Mouse (Mus musculus) embryo, embryonic 9.5 days (tissue): Measurements from ENCODE around the gene Nmnat3.

Source experiments
- DNase-seq: peaks from one replicate; pipeline ENCODE4 v3.0.0-alpha.2; 2017; ENCODE audit errors: extremely low spot score

Nmnat3 gene

DNA sequence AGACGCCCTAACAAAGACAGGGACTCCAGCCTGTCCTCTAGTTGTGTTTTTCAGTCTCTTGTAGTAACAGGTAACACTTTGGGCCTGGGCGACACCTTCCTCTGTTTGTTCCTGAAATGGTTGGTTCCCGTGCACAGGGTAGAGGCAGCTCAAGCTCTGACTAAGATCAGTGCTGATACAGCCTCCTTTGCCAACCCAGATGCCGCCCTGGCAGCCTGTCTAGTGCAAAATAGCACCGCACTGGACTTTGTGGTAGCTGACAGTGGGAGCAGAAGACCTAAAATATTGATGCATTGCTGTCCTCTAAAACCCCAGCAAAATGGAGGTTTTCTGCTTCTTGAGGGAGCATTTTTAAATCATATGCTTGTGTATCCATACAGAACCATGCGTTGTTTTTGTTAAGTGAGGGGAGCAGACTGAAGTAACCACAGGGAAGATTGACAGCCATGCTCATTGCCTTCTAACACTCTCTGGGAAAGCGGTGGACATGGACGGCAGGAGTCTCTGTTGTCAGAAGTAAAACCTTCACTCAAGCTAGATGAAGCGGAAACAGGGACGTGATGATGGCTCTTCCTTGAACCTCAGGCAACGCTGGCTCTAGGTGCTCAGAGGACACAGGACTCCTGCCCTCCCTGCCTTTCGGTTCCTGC lies 24.2 kb downstream of the Nmnat3 start:
- DNase-seq, result no peak

DNA sequence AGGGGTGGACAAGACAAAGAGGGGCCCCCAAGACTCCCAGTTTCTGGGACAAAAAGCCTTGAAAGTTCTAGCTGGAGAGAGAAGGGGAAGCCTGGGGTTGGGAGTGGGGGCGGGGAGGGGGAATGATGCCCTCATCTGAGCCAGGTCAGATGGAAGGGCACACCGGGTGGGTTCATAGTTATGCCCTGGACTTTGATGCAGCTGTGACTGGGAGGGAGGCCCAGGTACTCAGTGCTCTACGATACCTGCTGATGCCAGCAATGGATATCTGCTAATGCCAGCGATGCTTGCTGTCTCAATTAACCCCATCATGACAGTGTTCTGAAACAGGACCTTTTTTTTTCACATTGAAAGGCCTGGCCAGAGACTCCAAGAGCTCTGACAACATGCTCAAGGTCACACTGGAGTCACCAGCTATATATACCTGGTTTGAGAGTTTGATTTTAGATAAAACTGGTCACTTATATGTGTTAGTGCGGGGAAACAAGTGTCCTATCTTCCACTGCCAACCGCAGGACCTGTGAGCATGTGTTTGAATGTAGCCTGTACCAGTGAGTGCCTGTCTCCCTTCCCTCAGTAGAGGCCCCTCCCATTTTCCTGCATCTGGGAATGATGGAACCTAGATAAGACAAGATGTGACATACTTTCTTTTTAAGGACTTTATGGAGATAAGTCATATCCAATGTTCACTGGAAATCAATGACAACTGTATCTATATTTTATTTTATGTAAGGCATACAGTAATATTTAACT lies 25.6 kb downstream of the Nmnat3 start:
- no peak for DNase-seq

- no peak for DNase-seq
Measured at GRCm38 (mm10) chr9:98313587-98313986, 26.4 kb downstream of the Nmnat3 start.

DNA sequence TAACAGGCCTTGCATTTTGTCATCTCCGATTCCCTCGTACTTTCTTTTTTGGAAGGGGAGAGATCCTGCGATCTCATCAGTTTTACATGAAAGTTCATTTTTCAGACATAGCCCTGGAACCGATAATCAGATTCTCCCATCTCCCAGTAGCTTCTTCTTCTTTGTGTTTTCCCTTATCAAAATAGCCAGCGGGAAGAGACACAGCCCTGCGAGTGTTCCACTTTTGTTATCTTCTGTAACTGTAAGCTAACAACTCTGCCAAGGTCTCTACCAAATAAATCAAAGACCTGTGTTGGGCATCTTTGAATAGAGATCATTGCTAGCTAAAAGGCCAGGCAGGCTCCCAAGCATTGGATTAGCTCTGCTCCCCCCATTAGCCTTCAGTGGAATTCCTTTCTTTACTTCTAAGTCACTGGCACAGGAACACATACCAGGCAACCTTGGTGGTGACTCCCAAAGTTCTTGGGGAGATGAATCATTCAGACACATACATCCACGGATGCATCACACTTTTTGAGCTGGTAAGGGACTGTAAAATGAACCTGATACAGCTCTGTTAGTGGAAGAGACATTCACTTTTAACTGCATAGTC lies 26.9 kb downstream of the Nmnat3 start:
- DNase-seq, result no peak

DNA sequence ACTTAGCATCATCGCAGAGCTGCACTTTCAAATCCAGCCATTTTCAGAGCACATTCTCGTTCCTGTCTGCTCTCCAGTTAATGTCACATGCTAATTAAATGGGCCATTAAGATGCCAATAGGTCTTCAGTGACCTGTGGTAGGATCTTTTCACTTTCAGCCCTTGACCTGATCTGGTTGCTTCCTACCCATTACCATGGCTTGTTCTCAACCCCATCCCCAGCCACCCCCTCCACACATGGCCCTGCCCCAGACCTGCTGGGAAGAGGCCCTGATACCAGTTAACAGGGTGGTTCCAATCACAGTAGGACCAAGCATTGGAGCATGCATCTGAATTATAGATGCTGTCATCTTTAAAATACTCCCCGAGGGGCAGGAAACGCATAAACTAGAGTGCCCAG lies 30.7 kb downstream of the Nmnat3 start:
- no peak for DNase-seq

- no peak for DNase-seq
Measured at GRCm38 (mm10) chr9:98318875-98319274, 31.6 kb downstream of the Nmnat3 start.

DNA sequence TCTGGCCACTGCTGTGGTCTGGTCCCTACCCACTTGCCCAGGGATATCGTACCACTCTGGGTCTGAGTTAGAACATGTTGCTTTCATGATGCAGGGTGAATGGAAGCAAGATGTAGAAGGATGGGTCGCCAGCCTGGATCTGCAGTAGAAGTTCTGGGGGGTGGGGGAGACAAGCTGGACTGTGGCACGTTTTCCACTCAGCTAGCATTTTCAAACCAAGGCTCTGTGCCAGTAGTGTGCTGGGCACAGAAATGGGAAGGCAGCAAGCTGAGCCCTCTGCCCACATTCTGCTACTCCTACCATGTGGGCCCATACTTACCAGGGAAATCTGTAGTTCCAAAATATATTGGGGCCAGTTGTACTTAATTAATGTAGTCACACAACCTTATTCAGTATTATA lies 33.5 kb downstream of the Nmnat3 start:
- DNase-seq, result no peak

GRCm38 (mm10) chr9:98326088-98326487 lies 38.9 kb downstream of the Nmnat3 start:
- DNase-seq, result no peak

DNA sequence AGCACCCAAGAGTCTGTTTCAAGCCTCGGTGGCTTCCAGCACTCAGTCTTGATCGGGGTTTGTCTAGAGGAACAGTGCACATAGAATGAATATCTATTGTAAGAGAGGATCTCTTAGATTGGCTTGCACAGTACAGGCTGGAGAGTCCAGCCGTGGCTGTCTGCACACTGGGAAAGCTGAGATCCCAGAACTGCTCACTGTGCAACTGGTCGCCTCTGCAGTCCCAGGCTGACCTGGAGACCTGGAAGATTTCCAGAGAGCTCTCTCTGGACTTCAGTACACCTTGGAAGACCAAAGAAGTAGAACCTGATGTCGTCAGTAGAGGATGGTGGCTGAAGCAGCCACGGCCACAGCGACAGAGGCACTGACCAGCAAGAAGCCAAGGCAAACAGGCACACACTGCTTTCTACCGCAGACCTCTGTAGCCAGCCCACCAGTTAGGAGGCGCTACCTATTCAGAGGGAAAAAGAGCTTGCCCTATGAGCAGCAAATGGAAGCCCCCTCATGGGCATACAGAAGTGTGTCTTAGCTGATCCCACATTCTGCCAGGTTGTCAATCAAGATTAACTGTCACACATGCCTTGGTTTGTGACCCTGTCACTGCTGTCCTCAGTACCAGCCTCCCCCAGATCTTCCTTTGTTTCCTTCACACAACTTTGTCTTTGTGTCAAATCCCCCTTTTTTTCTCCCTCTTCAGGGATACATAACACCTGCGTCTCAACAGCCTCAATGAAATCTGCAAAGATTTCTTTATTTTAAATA lies 41.4 kb downstream of the Nmnat3 start:
- DNase-seq, result no peak

DNA sequence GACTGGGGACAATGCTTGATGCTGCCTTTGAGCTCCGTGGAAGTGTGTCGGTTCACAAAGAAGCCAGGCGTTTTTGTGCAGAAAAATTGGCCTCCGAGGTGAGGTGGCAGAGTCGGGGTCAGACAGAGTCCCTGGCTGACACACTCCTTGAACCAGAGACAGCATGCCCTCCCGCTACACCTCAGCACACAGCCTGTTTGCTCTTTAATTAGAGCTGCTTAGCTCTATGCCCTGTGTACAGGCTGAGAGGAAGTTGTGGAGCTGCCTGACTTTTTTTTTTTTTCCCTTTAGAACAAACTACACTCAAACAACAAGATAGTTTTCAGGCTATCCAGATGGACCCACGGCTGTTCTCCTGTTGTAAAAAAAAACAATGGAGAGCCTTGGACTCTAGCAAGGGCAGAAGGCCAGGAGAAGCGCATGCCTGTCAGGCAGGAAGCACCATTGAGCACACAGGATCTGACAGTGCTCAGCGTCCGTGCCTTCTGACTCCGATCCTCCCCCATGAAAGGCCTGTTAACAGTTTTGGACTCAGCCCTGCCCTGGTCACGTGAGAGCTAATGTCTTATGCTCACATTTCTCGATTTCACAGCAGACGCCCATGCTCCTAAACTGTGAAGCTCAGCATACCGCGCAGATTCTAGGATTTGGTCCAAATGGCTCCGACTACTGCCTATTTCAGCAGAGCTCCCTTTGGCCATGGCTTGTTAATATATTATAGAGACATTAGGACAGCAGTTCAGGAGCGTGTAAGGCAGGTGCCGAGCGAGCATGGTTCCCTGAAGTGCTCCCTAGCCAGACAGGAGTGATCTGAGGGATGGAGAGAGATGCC lies 42.3 kb downstream of the Nmnat3 start:
- DNase-seq, result no peak

DNA sequence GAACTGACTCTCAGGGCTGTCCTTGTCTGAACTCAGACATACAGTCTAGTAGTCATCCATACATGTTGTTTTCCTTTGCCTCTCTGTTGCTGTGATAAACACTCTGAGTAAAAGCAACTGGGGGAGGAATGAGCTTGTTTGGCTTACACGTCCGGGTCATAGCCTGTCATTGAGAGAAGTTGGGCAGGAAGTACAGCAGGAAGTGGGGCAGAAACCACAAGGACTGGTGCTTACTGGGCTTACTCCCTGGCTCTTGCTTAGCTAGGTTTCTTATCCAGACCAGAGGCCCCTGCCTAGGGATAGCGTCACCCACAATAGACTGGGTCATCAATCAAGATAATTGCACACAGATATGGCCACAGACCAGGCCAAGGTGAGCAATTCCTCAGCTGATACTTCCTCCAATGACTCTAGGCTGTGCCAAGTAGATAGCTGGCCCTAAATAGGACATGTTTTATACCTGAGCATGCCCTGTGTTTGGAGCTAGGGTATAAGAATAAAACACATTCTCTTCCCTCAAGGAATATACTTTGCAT lies 46.1 kb downstream of the Nmnat3 start:
- no peak for DNase-seq

DNA sequence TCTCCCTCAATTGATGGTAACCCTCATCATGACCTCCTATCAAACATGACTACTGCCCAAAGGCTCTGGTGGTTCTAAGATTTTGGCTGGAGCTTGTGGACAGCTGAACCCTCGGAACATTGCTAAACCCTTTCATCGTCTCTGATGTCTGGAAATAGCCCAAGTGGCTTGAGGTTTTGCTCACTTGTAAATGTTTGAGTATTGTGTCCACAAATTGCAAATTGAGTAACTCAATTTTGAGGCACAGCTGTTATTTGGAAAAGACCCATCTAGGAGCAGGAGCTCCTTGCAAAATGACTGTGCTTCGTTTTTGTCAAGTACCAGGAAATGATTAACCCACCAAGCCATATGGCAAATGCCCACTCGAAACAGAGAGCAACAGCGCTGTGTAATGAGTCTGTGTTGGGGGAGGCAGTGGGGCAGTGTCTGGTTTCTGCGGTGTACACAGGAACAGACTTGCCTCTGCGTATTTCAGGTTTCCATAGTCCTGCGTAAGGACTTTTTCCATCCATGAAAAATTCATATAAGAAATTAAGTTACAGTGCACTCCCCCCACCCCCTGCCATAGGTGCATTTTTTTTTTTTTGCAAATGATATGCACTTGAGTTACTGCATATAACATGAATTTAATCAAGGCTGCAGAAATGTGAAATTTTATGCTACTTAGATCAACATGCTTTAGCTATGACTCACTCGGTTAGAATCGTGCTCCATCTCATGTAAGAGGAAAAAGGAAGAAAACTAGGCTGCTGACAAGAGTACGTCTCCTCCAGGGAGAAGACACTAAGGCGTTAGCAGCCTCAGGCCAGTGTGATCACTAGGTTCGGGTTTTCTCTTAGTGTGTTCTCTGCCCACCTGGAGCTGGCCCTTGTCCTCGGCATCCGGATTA lies 50.9 kb downstream of the Nmnat3 start:
- no peak for DNase-seq

- no peak for DNase-seq
Measured at GRCm38 (mm10) chr9:98339971-98340370, 52.7 kb downstream of the Nmnat3 start.

DNA sequence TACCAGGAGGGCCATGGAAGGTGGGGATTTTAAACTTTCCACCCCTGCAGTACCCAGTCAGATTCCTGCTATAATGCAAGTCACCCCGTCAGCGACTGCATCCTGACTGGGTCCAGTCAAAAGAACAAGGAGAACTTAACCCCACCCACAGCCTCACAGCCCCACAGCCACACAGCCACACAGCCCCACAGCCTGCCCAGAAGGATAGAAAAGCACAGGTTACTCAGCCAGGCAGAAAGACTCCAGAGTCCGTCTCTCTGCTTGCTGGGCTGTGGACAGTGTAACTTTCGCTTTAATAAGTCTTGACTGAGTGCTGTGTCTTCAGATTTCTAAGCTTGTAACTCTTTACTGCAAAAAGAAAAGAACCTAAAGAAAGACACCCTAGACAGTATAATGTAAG lies 53.2 kb downstream of the Nmnat3 start:
- no peak for DNase-seq

GRCm38 (mm10) chr9:98345840-98346239 lies 58.6 kb downstream of the Nmnat3 start:
- DNase-seq, result no peak

GRCm38 (mm10) chr9:98346240-98346639 lies 59.0 kb downstream of the Nmnat3 start:
- DNase-seq, result no peak

GRCm38 (mm10) chr9:98347021-98347420 lies 59.8 kb downstream of the Nmnat3 start:
- no peak for DNase-seq

GRCm38 (mm10) chr9:98350318-98351144 lies 63.3 kb downstream of the Nmnat3 start:
- DNase-seq, result no peak

DNA sequence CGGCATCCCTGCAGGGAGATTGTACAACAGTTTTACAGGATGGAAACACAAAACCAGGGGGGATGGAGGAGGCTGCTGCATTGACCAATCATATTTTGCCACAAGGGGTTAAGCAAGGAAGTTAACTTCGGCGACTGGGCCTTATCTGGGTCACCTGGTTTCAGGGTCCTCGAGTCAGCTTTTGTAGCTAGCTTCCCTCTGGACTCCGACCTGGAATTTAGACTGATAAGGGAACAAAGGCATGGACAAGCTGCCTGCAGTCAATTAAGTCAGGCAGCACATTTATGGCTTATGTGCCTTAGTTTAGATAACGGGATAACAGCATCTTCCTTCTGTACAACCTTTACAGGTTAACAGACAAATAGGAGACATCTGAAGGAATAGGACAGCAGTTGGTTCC lies 65.1 kb downstream of the Nmnat3 start:
- DNase-seq, result no peak
